Mouse (Mus musculus) right cerebral cortex, postnatal 14 days (tissue): ENCODE data around the gene Tgfb2.

Experiments
- DNase-seq: peaks from one replicate; pipeline ENCODE4 v3.0.0; 2022

Gene Tgfb2

GRCm38 (mm10) chr1:186650011-186650410 lies 55.8 kb downstream of the Tgfb2 start:
- no peak for DNase-seq

GRCm38 (mm10) chr1:186637304-186638213 lies 68.2 kb downstream of the Tgfb2 start:
- no peak for DNase-seq

DNA sequence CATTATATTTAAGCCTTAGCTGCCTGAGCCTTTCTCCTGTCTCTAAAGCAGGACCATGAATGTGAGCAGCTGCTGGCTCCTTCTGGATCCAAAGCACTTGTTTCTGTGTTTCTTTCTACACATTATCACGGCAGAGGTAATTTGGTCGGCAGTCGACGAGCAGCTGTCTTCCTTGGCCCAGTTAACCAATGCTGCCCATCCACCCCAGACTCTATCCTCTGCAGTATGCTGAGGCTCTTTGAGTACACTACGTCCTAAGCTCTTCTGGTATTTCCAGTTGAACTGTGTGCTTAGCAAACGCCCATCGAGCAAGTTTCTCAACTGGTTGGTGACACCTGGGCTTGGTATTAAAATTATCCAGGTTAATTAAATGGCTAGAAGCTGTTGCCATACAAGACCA lies 70.7 kb downstream of the Tgfb2 start:
- DNase-seq = no peak

DNA sequence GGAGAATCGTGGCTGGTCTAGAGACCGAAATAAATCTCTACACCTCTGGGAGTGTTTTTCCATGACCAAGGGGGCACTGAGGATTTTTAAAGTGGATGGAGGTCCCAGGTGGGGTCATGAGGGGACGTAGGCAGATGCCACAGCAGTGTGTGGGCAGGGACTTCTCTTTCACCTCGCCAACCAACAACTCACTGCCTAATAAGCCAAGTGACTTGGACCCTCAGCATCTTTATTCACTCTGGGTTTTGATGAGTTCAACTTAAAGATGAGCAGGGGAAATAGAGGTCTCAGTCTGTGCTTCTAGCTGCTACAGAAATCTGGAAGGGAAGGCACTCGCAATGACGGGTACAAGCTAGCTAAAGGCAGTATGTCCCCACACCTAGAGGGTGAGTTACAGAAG lies 74.3 kb downstream of the Tgfb2 start:
- DNase-seq = no peak

- no peak for DNase-seq
Measured at GRCm38 (mm10) chr1:186630971-186631370, 74.8 kb downstream of the Tgfb2 start.

DNA sequence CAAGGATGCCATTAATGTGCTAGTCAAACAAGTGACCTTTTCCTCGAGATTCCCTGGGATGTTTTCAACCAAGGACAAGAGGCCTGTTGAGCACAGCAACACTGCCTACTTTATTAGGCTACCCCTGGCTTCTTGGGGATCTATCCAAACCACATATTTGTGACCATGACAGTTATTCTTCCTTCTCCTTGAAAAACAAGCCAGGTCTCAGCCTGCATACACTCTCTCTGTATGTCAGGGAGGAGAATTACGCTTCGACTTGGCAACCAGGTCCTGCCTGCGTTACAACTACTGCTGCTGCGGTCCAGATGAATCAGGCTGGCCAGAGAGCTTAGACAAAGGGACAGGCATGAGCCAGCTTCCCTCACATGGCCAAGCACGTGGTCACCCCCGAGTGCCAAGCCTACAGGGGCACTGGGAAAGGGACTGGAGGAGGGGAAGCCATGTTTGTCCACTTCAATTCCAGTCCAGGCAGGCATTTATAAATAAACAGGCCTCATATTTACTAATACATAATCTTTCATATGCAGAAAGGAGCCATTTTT lies 78.3 kb downstream of the Tgfb2 start:
- peak; percentile 49 for DNase-seq

DNA sequence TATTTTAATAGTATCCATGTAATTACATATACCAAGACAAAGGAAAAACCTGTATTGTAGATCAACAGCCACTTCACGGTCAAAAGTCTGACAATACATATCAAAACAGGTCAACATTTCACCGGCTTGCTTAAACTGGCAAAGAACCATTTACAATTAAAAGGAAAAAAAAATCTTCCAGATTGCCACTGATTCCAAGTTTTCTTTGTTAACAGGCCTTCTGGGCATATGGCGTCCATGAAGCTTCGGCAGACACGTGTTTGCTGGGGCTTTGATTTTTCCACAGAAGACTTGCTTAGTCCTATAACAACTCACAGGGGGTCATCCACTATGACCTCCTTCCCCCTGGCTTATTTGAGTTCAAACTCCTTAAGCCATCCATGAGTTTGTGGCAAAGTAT lies 81.3 kb downstream of the Tgfb2 start:
- DNase-seq = no peak

DNA sequence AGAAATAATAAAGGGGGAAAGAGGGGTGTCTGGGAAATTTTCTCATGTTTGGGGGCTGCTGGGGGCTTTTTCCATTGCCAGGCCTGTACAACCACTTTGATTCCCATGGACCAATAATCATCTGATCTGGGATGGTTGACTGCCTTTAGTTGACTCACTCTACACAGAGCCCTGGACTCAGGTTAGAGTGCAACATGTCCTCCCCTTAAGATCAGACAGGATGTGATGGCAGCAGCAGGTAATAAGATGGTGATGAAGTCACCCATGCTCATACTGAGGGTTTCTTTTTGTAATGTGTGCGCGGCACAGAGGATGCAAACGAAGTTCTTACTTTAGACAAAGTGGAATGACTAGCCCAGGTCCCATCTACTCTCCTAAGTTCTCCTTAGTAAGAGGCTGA lies 84.0 kb downstream of the Tgfb2 start:
- DNase-seq = no peak

DNA sequence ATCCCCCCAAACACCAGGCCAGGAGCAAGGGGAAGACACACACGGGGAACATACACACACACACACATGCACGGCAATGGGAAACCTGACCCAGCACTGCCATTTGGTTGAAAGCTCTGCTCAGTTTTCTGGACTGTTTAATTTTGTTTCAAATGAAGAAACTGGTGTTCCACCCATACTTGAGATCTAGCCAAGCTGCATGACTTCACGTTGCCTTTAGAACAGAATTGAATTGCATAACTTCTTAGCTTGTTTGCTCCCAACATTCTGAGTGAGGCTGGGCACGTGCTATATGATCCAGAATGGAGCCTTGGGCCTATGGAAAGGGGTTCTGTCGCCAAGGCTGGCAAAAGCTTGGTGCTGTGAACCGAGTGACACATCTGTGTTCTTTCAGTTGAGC lies 87.5 kb downstream of the Tgfb2 start:
- no peak for DNase-seq

DNA sequence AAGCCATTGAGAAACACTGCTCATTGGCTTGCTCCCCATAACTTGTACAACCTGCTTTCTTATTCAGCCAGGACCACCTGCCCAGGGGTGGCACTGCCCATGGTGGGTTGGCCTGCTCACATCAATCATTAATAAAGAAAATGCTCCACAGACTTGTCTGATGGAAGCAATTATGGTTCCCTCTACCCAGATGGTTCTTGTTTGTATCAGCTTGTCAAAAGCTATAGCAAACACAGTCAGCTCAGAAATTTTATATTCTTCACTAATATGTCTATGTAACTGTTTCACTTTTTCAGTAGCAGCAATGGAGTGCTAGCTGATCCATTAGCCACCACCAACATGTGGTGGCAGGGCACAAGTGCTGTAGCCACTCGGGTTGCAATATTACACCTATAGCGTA lies 94.4 kb downstream of the Tgfb2 start:
- DNase-seq = no peak

GRCm38 (mm10) chr1:186610481-186610880 lies 95.3 kb downstream of the Tgfb2 start:
- no peak for DNase-seq

DNA sequence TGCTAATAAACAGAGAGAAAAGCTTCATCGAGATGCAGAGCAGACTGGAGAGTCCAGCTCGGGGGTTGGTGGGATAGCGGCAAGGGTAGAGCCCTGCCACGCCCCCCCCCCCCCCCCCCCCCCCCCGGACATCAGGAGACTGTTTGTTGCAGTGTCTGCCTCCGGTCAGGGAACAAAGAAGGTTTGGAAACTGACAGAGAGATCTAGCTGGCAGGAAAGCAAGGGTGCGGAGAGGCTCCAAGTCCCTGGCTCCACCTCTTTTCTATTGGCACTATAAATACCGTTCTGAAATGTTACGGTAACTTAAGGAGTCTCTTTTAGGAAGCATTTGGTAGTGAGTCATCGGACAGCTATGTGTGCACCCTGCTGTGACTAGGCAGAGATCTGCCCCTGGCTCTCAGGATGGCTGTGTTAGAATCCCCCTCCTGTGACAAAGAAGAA lies 96.0 kb downstream of the Tgfb2 start:
- DNase-seq = no peak

GRCm38 (mm10) chr1:186608116-186608515 lies 97.7 kb downstream of the Tgfb2 start:
- DNase-seq = no peak

GRCm38 (mm10) chr1:186605635-186606034 lies 100.2 kb downstream of the Tgfb2 start:
- DNase-seq = no peak

GRCm38 (mm10) chr1:186604124-186604523 lies 101.7 kb downstream of the Tgfb2 start:
- DNase-seq = no peak

- no peak for DNase-seq
Measured at GRCm38 (mm10) chr1:186588226-186588625, 117.6 kb downstream of the Tgfb2 start.

GRCm38 (mm10) chr1:186587065-186587804 lies 118.6 kb downstream of the Tgfb2 start:
- no peak for DNase-seq

DNA sequence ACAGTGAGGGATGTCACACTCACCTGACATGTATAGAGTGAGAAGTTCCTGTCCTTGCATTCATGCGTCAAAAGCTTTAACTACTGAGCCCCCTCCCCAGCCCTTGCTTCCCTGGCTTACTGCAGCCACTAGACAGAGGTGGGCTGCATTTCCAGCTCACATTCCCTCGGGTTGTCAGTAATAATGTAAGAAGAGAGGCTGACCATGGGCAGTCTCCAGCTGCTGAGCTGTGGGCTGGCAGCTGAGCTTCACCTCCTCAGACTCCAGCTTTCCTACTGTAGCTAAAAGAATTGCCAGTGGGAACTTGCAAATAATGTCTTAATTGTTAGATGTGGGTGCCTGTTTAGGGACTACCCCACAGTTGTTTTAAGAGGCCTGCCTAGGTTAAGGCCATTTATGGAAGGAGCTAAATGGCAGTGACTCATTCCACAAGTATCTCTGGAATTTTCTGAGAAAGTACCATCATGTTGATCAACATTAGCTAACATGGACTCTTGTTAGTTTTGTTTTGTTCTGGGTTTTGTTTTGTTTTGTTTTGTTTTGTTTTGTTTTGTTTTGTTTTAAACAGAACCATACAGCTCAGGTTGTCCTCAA lies 120.1 kb downstream of the Tgfb2 start:
- DNase-seq = no peak

DNA sequence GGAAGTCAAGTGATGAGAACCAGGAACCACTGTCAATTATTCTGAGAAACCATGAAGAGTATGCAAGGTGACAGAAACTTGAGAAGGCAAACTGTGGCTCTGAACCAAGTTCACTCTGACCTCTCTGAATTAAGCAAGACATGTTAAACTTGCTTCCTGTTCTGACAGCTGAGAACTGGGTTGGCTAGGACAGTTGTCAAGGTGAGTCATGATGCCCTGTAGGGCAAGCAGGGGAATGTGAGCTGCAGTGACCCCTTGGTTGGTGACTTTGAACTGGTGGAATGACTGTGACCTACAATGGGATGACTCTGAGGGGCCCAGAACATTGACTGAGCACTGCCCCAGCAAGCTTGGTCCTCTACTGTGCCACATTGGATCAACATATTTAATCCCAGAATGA lies 121.9 kb downstream of the Tgfb2 start:
- no peak for DNase-seq

DNA sequence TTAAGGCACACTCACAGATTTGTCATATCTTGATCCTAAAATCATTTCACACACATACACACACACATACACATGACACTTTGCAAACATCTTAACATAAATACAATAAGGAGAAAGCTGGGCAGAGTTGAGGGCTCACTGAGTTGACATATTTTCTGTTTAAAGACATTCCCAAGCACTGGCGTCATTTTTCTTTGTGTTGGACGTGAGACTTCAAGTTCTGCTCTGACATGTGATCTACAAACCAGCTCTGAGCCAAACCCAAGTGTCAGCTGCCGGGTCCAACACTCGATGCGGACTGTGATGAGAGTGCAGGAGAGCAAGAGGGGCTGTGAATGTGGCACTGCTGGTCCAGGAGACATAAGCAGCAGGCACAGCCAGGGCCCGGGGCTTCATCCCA lies 123.7 kb downstream of the Tgfb2 start:
- DNase-seq = no peak

DNA sequence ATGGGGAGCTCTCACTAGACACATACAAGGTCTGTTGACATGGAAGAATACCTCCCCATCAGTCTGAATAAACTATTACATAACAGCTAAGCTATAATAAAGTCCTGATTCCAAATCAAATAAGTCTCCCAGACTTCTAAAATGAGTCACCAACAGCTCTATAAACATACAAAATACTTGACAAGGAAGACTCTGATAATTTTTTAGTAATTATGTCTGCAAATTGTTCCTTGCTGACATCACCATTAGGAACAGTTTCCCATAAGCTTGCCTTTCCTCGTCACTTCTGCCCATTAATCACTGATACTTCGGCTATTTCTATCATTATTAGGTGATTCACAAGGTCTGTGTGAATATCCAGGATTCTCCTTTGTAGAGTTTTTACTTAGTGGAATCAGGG lies 124.1 kb downstream of the Tgfb2 start:
- no peak for DNase-seq

DNA sequence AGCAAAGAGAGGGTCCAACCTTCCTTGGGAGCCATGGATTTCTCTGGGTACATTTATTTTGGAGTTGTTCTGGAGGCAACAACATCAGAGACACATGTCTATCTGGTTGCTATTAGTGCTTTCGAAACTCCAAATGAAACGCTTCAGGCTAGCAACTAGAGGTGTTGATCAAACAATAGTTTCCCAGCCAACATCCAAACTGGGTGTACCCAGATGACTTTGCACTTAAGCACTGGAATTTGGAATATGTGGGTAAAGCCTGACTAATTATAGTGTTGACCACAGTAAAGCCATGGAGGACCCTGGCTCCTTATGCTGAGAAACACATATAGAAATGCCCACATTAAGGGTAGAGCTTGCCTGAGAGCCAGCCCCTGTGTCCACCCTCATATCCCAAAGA lies 124.7 kb downstream of the Tgfb2 start:
- DNase-seq = no peak

GRCm38 (mm10) chr1:186577302-186577701 lies 128.5 kb downstream of the Tgfb2 start:
- DNase-seq = no peak

GRCm38 (mm10) chr1:186575629-186576028 lies 130.2 kb downstream of the Tgfb2 start:
- DNase-seq = no peak
